Mouse (Mus musculus) urinary bladder, postnatal 0 days (tissue): ENCODE results near the gene Hspa4. TPM values are rescaled to one million over a fixed set of nuclear protein-coding genes. Genes with fewer than 3 reads are reported as not detected.

Experiments
- polyA plus RNA-seq: library from polyadenylated mRNA; unstranded; fragments of >200 nt; fragmentation: Nextera tagmentation; extraction: Ambion mirVana; gene quantifications from 2 replicates; pipeline ENCODE4 v1.2.1, GENCODE M21; 2015

The Hspa4 gene
- polyA plus RNA-seq = 59.6 and 72.8 TPM in 2 replicates

DNA sequence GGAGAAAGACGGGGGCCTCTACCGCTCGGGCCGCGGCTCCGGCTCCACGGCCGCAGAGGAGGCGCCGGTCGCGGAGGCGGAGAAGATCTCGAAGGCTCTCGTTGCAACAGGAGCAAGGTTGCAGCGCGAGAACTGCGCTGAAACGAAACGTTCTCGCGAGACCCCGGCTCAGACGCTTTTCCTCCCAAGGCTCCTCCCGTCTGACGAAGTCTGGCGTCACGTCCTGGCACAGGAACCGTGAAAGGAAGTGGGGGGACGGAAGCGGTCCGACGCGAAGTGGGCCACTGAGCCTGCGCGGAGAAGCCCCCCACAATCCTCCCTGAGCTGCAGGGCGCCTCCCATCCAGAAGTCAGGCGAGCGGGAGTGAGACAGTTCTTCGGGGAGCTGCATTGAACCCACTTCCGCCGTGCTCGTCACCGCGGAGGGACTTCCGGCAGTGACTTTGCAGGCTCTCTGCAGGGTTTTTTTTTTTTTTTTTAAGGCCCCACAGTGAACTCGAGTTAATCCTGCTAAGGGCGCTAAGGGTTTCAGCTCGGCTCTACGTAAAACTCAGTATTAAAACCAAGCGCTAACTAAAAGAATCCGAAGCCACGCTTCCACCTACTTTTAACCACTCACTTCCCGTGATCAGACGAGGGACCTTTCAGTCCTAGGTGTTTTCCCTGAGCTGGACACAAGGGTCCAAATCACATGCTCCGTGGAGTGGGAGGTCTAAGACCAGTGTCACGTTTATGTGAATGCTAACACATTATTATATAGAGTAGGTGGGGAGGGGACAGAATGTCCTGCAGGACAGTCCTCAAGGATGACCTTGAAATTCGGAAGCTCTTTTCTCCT lies at the start of gene Hspa4:
Hspa4 (minus strand) TSS at position 128 of the 837 bp plus-strand sequence.

DNA sequence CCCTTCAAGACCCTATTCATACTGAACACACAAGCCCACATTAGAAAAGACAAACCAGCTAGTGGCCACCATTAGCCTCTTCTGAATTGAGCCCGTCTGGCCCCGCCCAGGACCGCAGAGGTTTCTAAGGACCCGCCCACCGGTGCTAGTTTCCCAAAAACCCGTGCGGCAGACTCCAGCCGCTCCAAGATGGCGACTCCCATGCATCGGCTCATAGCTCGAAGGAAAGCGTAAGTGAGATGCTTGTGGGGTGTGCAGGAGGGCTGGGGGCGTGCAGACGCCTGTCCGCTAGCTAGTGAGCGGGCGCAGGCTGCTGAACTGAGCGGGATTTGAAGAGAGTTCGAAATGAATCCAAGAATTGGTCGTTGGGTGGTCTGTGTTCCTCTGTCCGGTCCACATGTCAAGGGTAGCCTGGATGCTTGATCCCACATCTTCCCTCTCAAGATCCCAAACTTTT lies 24.3 kb upstream of the Hspa4 start, which contains the start of gene Zcchc10:
Zcchc10 (plus strand) TSS at position 168 of the 457 bp plus-strand sequence.

Other genes starting within 250 kb of the Hspa4 start
- 9.8 and 12.3 TPM in 2 replicates for gene Zcchc10, start 24.2 kb upstream of the Hspa4 start, polyA plus RNA-seq
- 42.4 and 44.2 TPM in 2 replicates for gene Aff4, start 50.4 kb upstream of the Hspa4 start, polyA plus RNA-seq
- 0.26 TPM in 1 of 2 replicates, not detected in the other for gene Leap2, start 122.7 kb upstream of the Hspa4 start, polyA plus RNA-seq
- 931 and 948 TPM in 2 replicates for gene Uqcrq, start 130.4 kb upstream of the Hspa4 start, polyA plus RNA-seq
- 0.54 and 0.88 TPM in 2 replicates for gene Gdf9, start 130.6 kb upstream of the Hspa4 start, polyA plus RNA-seq
- 0.22 and 0.35 TPM in 2 replicates for gene Gm10447, start 156.7 kb upstream of the Hspa4 start, polyA plus RNA-seq
- 2.8 and 4.9 TPM in 2 replicates for gene Shroom1, start 156.7 kb upstream of the Hspa4 start, polyA plus RNA-seq
- not detected in 2 replicates for gene Gm9837, start 170.0 kb upstream of the Hspa4 start, polyA plus RNA-seq
- not detected in 2 replicates for gene Gm9945, start 179.7 kb upstream of the Hspa4 start, polyA plus RNA-seq
- gene Sowaha, start 179.8 kb upstream of the Hspa4 start, polyA plus RNA-seq = 1.7 and 1.8 TPM in 2 replicates
- 20.6 and 25.3 TPM in 2 replicates for gene Sept8, start 218.8 kb upstream of the Hspa4 start, polyA plus RNA-seq